Comparison of ENCODE assay signal across 7 mouse cellular contexts in genomic region chr17:86961301-86961841, GRCm38 (mm10). TPM values are rescaled to one million over a fixed set of nuclear protein-coding genes. Genes with fewer than 3 reads are reported as not detected.
DNase-seq lines count a peak whose midpoint lies in the region; ATAC-seq lines count a peak whose summit lies in the region.

No protein-coding gene starts in this region.

- no peaks in the 10 kb centered on the region for H3K27me3 ChIP-seq in embryonic facial prominence, embryonic 13.5 days
- no peaks in the 10 kb centered on the region for H3K27me3 ChIP-seq in lung, embryonic 16.5 days (ENCODE audit: control insufficient read depth, insufficient read depth, low read depth, low read length)

- H3K4me2 ChIP-seq in embryonic facial prominence, embryonic 13.5 days, result peak overlapping the region; percentile 80
- H3K4me2 ChIP-seq in lung, embryonic 16.5 days (ENCODE audit: low read depth, low read length), result peak overlapping the region; percentile 83; the same call in 1 of the 2 replicates

- ATAC-seq in embryonic facial prominence, embryonic 13.5 days (ENCODE audit: insufficient number of reproducible peaks, insufficient read depth, low FRiP score, low TSS enrichment, low read depth), result no peak
- no peak for ATAC-seq in lung, embryonic 16.5 days (ENCODE audit: low read depth)

- no peak overlapping the region for H3K4me3 ChIP-seq in embryonic facial prominence, embryonic 13.5 days
- H3K4me3 ChIP-seq in lung, embryonic 16.5 days (ENCODE audit: low read length), result no peak overlapping the region

- no peak overlapping the region for H3K9ac ChIP-seq in embryonic facial prominence, embryonic 13.5 days
- no peak overlapping the region for H3K9ac ChIP-seq in lung, embryonic 16.5 days (ENCODE audit: low read length)

- H3K36me3 ChIP-seq in embryonic facial prominence, embryonic 13.5 days, result no peaks in the 10 kb centered on the region
- no peaks in the 10 kb centered on the region for H3K36me3 ChIP-seq in lung, embryonic 16.5 days (ENCODE audit: control insufficient read depth, insufficient read depth, low read length)

- H3K9me3 ChIP-seq in embryonic facial prominence, embryonic 13.5 days, result no peaks in the 10 kb centered on the region
- H3K9me3 ChIP-seq in lung, embryonic 16.5 days (ENCODE audit: control insufficient read depth, low read length), result no peaks in the 10 kb centered on the region

- WGBS in embryonic facial prominence, embryonic 13.5 days, result 50% methylated on average over 8 of the region's 8 CpGs
- WGBS in lung, embryonic 16.5 days, result 50% methylated on average over 8 of the region's 8 CpGs

- H3K27ac ChIP-seq in embryonic facial prominence, embryonic 13.5 days, result peak overlapping the region; percentile 93
- H3K27ac ChIP-seq in lung, embryonic 16.5 days (ENCODE audit: low read length), result no peak overlapping the region

- intact Hi-C loops in heart, postnatal 25 days (cut with DNase I), result loop anchor here (5.0 kb wide), 2 partner anchors 39 to 146 kb away; partner anchors contain the start of gene Socs5

- peak; percentile 56 for DNase-seq in testis, postnatal 10 days (ENCODE audit: low spot score)
- DNase-seq in testis, postnatal 14 days (ENCODE audit: low spot score), result no peak
- DNase-seq in heart, postnatal 25 days (ENCODE audit: low spot score), result peak; percentile 62
- DNase-seq in c-Kit-positive CD71-positive TER-119-positive erythroid progenitor cells, embryonic 14.5 days (ENCODE audit: low spot score), result no peak
- DNase-seq in right cerebral cortex, postnatal 36 days (ENCODE audit: low spot score in 2 of 2), result no peak

- H3K4me1 ChIP-seq in embryonic facial prominence, embryonic 13.5 days, result peaks cover 40% of the 10 kb centered on the region
- peaks cover 38% of the 10 kb centered on the region for H3K4me1 ChIP-seq in lung, embryonic 16.5 days (replicated peaks; ENCODE audit: control insufficient read depth, insufficient read depth, low read length)

RNA-seq across cellular contexts. Expression of gene Rhoq, which starts 1.5 kb away (rescaled TPM):
- polyA plus RNA-seq in embryonic facial prominence, embryonic 13.5 days (2015; fragmentation: Nextera tagmentation; extraction: Ambion mirVana), result 18.2 and 22.5 TPM in 2 replicates
- 100 to 1,000 TPM; 140 to 159 TPM for total RNA-seq in heart, postnatal 25 days (2021)
- 10.3 and 11.2 TPM in 2 replicates for polyA plus RNA-seq in lung, embryonic 16.5 days (2015; fragmentation: Nextera tagmentation; extraction: Ambion mirVana)

RNA-seq across cellular contexts. Expression of gene Atp6v1e2, which starts 13.7 kb away (rescaled TPM):
- polyA plus RNA-seq in embryonic facial prominence, embryonic 13.5 days (2015; fragmentation: Nextera tagmentation; extraction: Ambion mirVana), result not detected in 2 replicates
- total RNA-seq in heart, postnatal 25 days (2021), result not detected
- not detected in 2 replicates for polyA plus RNA-seq in lung, embryonic 16.5 days (2015; fragmentation: Nextera tagmentation; extraction: Ambion mirVana)

RNA-seq across cellular contexts. Expression of gene Tmem247, which starts 44.2 kb away (rescaled TPM):
- not detected in 2 replicates for polyA plus RNA-seq in embryonic facial prominence, embryonic 13.5 days (2015; fragmentation: Nextera tagmentation; extraction: Ambion mirVana)
- not detected for total RNA-seq in heart, postnatal 25 days (2021)
- polyA plus RNA-seq in lung, embryonic 16.5 days (2015; fragmentation: Nextera tagmentation; extraction: Ambion mirVana), result not detected in 2 replicates

Comparison
In these comparisons a context has a peak if more than half of its experiments do, and no peak if none do; other contexts are left out.
1. DNase-seq: peak in testis, postnatal 10 days (single experiment) and heart, postnatal 25 days (single experiment); none in testis, postnatal 14 days (single experiment), c-Kit-positive CD71-positive TER-119-positive erythroid progenitor cells, embryonic 14.5 days (single experiment) and right cerebral cortex, postnatal 36 days (0 of 2).